Mouse (Mus musculus): ENCODE measurements around the gene Satb2.

Gene Satb2

GRCm38 (mm10) chr1:56978151-56978700, at the start of gene Satb2:
TSS of gene Satb2 (minus strand) at chr1:56978650.
- DNase-seq: peak in 1 of 2 experiments; percentile 50

GRCm38 (mm10) chr1:57018941-57019340, 40.5 kb upstream of the Satb2 start:
- DNase-seq: no peak

GRCm38 (mm10) chr1:57013856-57014255, 35.4 kb upstream of the Satb2 start:
- DNase-seq: no peak

- no peak for DNase-seq
These were observed 30.7 kb upstream of the Satb2 start for GRCm38 (mm10) chr1:57009171-57009570.

GRCm38 (mm10) chr1:56995041-56995440, 16.6 kb upstream of the Satb2 start:
- DNase-seq: no peak

- peak in 1 of 2 experiments; percentile 5 for DNase-seq
These were observed 13.9 kb upstream of the Satb2 start for GRCm38 (mm10) chr1:56992310-56992709.

- peak; percentile 54 to 67 for DNase-seq
These were observed 13.2 kb upstream of the Satb2 start for GRCm38 (mm10) chr1:56991613-56992012.

GRCm38 (mm10) chr1:56984483-56984810, 6.0 kb upstream of the Satb2 start:
- peak in 1 of 2 experiments; percentile 3 for DNase-seq

- peak in 1 of 2 experiments; percentile 29 for DNase-seq
These were observed 5.5 kb upstream of the Satb2 start for GRCm38 (mm10) chr1:56983771-56984482.

GRCm38 (mm10) chr1:56983100-56983590, 4.7 kb upstream of the Satb2 start:
- no peak for DNase-seq

- no peak for DNase-seq
These were observed 4.2 kb upstream of the Satb2 start for GRCm38 (mm10) chr1:56982631-56983030.

GRCm38 (mm10) chr1:56981947-56982555, 3.6 kb upstream of the Satb2 start:
- peak in 1 of 2 experiments; percentile 24 for DNase-seq

GRCm38 (mm10) chr1:56981508-56981907, 3.1 kb upstream of the Satb2 start:
- no peak for DNase-seq

- peak; percentile 33 to 34 for DNase-seq
These were observed 2.3 kb upstream of the Satb2 start for GRCm38 (mm10) chr1:56980631-56981275.

- DNase-seq: peak in 1 of 2 experiments; percentile 21
These were observed 1.3 kb upstream of the Satb2 start for GRCm38 (mm10) chr1:56979531-56980395.

GRCm38 (mm10) chr1:56977201-56978100, 999 bp downstream of the Satb2 start:
- DNase-seq: peak; percentile 91 to 92

- peak in 1 of 2 experiments; percentile 38 for DNase-seq
These were observed 1.7 kb downstream of the Satb2 start for GRCm38 (mm10) chr1:56976825-56977104.

GRCm38 (mm10) chr1:56976044-56976824, 2.2 kb downstream of the Satb2 start:
- no peak for DNase-seq

GRCm38 (mm10) chr1:56975546-56975945, 2.9 kb downstream of the Satb2 start:
- no peak for DNase-seq

- no peak for DNase-seq
These were observed 4.3 kb downstream of the Satb2 start for GRCm38 (mm10) chr1:56974187-56974586.

- DNase-seq: no peak
These were observed 4.9 kb downstream of the Satb2 start for GRCm38 (mm10) chr1:56973593-56973950.
